Mouse (Mus musculus) intestine, embryonic 14.5 days (tissue): ENCODE results near the gene Nkx2-5. TPM values are rescaled to one million over a fixed set of nuclear protein-coding genes. Genes with fewer than 3 reads are reported as not detected.

Experiments
- ATAC-seq: fragments of 200-750 bp; cut with Nextera tagmentation; replicated peaks from 2 replicates; pipeline ENCODE4 v1.8.0; 2017; ENCODE audit warnings: low read depth, moderate number of reproducible peaks, moderate TSS enrichment, moderate library complexity; ENCODE audit not compliant: low FRiP score, low TSS enrichment
- DNase-seq: peaks from one replicate; pipeline ENCODE4 v3.0.0-alpha.2; 2018; ENCODE audit warnings: low spot score
- H3K27ac ChIP-seq: fragments of 300-500 bp; sonication (generic); 2 replicates; pipeline ENCODE4 v1.5.1; 2014; ENCODE audit warnings: low read depth, mild to moderate bottlenecking, control low read depth
- H3K27me3 ChIP-seq: fragments of 300-500 bp; sonication (generic); replicated peaks from 2 replicates; pipeline ENCODE4 v1.6.1; 2014; ENCODE audit warnings: low read length, control low read depth; ENCODE audit not compliant: control insufficient read depth, insufficient read depth
- H3K36me3 ChIP-seq: fragments of 300-500 bp; sonication (generic); 2 replicates; pipeline ENCODE4 v1.6.1; 2014; ENCODE audit warnings: low read length, control low read depth; ENCODE audit not compliant: control insufficient read depth, insufficient read depth
- H3K4me1 ChIP-seq: fragments of 300-500 bp; sonication (generic); replicated peaks from 2 replicates; pipeline ENCODE4 v1.6.1; 2014; ENCODE audit warnings: low read length, control low read depth, mixed read lengths; ENCODE audit not compliant: control insufficient read depth, insufficient read depth
- H3K4me2 ChIP-seq: fragments of 300-500 bp; sonication (generic); 2 replicates; pipeline ENCODE4 v1.6.1; 2014; ENCODE audit warnings: low read length
- H3K4me3 ChIP-seq: fragments of 300-500 bp; sonication (generic); 2 replicates; pipeline ENCODE4 v1.5.1; 2014; ENCODE audit warnings: low read depth, low read length, control low read depth, mixed read lengths
- H3K9ac ChIP-seq: fragments of 300-500 bp; sonication (generic); 2 replicates; pipeline ENCODE4 v1.6.1; 2014; ENCODE audit warnings: mild to moderate bottlenecking, low read length
- H3K9me3 ChIP-seq: fragments of 300-500 bp; sonication (generic); 2 replicates; pipeline ENCODE4 v1.6.1; 2016; ENCODE audit warnings: low read length, control low read depth; ENCODE audit not compliant: control insufficient read depth
- WGBS: fragments of 180-500 bp; shearing (Covaris S2); extraction: QIAGEN DNeasy Blood & Tissue Kit; methylation state at CpG from one replicate; pipeline ENCODE4 v1.1.7; 2014; 5-methylcytosine and 5-hydroxymethylcytosine counted together
- polyA plus RNA-seq: library from polyadenylated mRNA; unstranded; fragments of >200 nt; fragmentation: Nextera tagmentation; extraction: Ambion mirVana; gene quantifications from 2 replicates; pipeline ENCODE4 v1.2.1, GENCODE M21; 2014

Nkx2-5 gene
- polyA plus RNA-seq, 1 experiment from 2014 or later, result 0.11 TPM

- H3K27ac ChIP-seq, result no peak overlapping the region
- WGBS, result 44% methylated on average over 4 of the region's 4 CpGs
- H3K4me3 ChIP-seq, result no peak overlapping the region
- H3K36me3 ChIP-seq, result no peaks in the 10 kb centered on the region
- no peaks in the 10 kb centered on the region for H3K9me3 ChIP-seq
- H3K4me2 ChIP-seq, result no peak overlapping the region
- H3K9ac ChIP-seq, result no peak overlapping the region
- DNase-seq (no peak), ATAC-seq (no peak)
- H3K4me1 ChIP-seq, result no peaks in the 10 kb centered on the region
- H3K27me3 ChIP-seq, result peaks cover 44% of the 10 kb centered on the region
Observed at GRCm38 (mm10) chr17:26861793-26862192, 17.0 kb upstream of the Nkx2-5 start.

- Histone ChIP-seq H3K4me1 (no peaks in the 10 kb centered on the region), H3K4me2 (no peak overlapping the region), H3K27me3 (peaks cover 48% of the 10 kb centered on the region), H3K36me3 (no peaks in the 10 kb centered on the region), H3K4me3 (no peak overlapping the region), H3K9ac (no peak overlapping the region), H3K9me3 (no peaks in the 10 kb centered on the region), H3K27ac (no peak overlapping the region)
- DNase-seq (no peak), ATAC-seq (no peak)
- 9% methylated on average over 6 of the region's 6 CpGs for WGBS
Observed at GRCm38 (mm10) chr17:26861383-26861782, 16.6 kb upstream of the Nkx2-5 start.

GRCm38 (mm10) chr17:26860906-26861305 is 16.1 kb upstream of the Nkx2-5 start:
- WGBS, result 21% methylated on average over 4 of the region's 4 CpGs
- DNase-seq, result no peak
- ATAC-seq, result no peak

GRCm38 (mm10) chr17:26852262-26852661 is 7.5 kb upstream of the Nkx2-5 start:
- H3K4me1 ChIP-seq, result peaks cover 7% of the 10 kb centered on the region; the same call in 1 of the 2 replicates
- DNase-seq (no peak), ATAC-seq (no peak)
- peaks cover 94% of the 10 kb centered on the region for H3K27me3 ChIP-seq
- no peak overlapping the region for H3K4me2 ChIP-seq
- no peaks in the 10 kb centered on the region for H3K36me3 ChIP-seq
- no peak overlapping the region for H3K9ac ChIP-seq
- H3K4me3 ChIP-seq, result no peak overlapping the region
- 12% methylated on average over 4 of the region's 4 CpGs for WGBS
- H3K27ac ChIP-seq, result no peak overlapping the region
- no peaks in the 10 kb centered on the region for H3K9me3 ChIP-seq

More at GRCm38 (mm10) chr17:26860906-26861305, 16.1 kb upstream of the Nkx2-5 start:
- peaks cover 53% of the 10 kb centered on the region for H3K27me3 ChIP-seq
- no peaks in the 10 kb centered on the region for H3K9me3 ChIP-seq
- no peaks in the 10 kb centered on the region for H3K4me1 ChIP-seq
- H3K36me3 ChIP-seq, result no peaks in the 10 kb centered on the region
- no peak overlapping the region for H3K9ac ChIP-seq
- H3K4me3 ChIP-seq, result no peak overlapping the region
- no peak overlapping the region for H3K27ac ChIP-seq
- H3K4me2 ChIP-seq, result no peak overlapping the region

- 5% methylated on average over 8 of the region's 8 CpGs for WGBS
- H3K4me2 ChIP-seq, result no peak overlapping the region
- no peak for DNase-seq
- H3K27me3 ChIP-seq, result peaks cover 94% of the 10 kb centered on the region
- H3K36me3 ChIP-seq, result no peaks in the 10 kb centered on the region
- H3K4me3 ChIP-seq, result no peak overlapping the region
- no peaks in the 10 kb centered on the region for H3K9me3 ChIP-seq
- H3K27ac ChIP-seq, result no peak overlapping the region
- H3K4me1 ChIP-seq, result peaks cover 7% of the 10 kb centered on the region; the same call in 1 of the 2 replicates
- no peak for ATAC-seq
- no peak overlapping the region for H3K9ac ChIP-seq
Observed at GRCm38 (mm10) chr17:26851136-26851460, 6.3 kb upstream of the Nkx2-5 start.

- Histone ChIP-seq H3K9ac (no peak overlapping the region), H3K4me3 (0 out of 2 replicates have a peak overlapping the region, but pooled peaks have one; percentile 10), H3K27me3 (peaks cover 94% of the 10 kb centered on the region), H3K27ac (no peak overlapping the region), H3K4me2 (peak overlapping the region; percentile 32), H3K36me3 (no peaks in the 10 kb centered on the region), H3K9me3 (no peaks in the 10 kb centered on the region), H3K4me1 (peaks cover 7% of the 10 kb centered on the region; the same call in 1 of the 2 replicates)
- ATAC-seq (no peak), DNase-seq (peak; percentile 73)
- under 1% methylated on average over 48 of the region's 48 CpGs for WGBS
Observed at GRCm38 (mm10) chr17:26850358-26851135, 5.7 kb upstream of the Nkx2-5 start.

GRCm38 (mm10) chr17:26849746-26850357 is 5.0 kb upstream of the Nkx2-5 start:
- Histone ChIP-seq H3K27ac (no peak overlapping the region), H3K27me3 (peaks cover 95% of the 10 kb centered on the region), H3K4me1 (peaks cover 7% of the 10 kb centered on the region; the same call in 1 of the 2 replicates), H3K9ac (no peak overlapping the region), H3K4me2 (peak overlapping the region; percentile 32), H3K4me3 (0 out of 2 replicates have a peak overlapping the region, but pooled peaks have one; percentile 10), H3K9me3 (no peaks in the 10 kb centered on the region), H3K36me3 (no peaks in the 10 kb centered on the region)
- WGBS, result under 1% methylated on average over 44 of the region's 44 CpGs
- DNase-seq (peak; percentile 78), ATAC-seq (no peak)

GRCm38 (mm10) chr17:26849106-26849745 is 4.4 kb upstream of the Nkx2-5 start:
- peaks cover 7% of the 10 kb centered on the region; the same call in 1 of the 2 replicates for H3K4me1 ChIP-seq
- no peaks in the 10 kb centered on the region for H3K36me3 ChIP-seq
- no peak overlapping the region for H3K9ac ChIP-seq
- no peaks in the 10 kb centered on the region for H3K9me3 ChIP-seq
- H3K27ac ChIP-seq, result no peak overlapping the region
- ATAC-seq, result no peak
- H3K4me3 ChIP-seq, result no peak overlapping the region
- peaks cover 95% of the 10 kb centered on the region for H3K27me3 ChIP-seq
- no peak for DNase-seq
- H3K4me2 ChIP-seq, result 0 out of 2 replicates have a peak overlapping the region, but pooled peaks have one; percentile 32
- WGBS, result 5% methylated on average over 19 of the region's 19 CpGs
